Mouse (Mus musculus) stomach, postnatal 0 days (tissue): Measurements from ENCODE around the gene Irgm2. TPM values are rescaled to one million over a fixed set of nuclear protein-coding genes. Genes with fewer than 3 reads are reported as not detected.
A peak's percentile ranks its signal among the peaks of the same experiment; 100 is the strongest.
"Not testable (repeated sequence)": the region's sequence is repeated elsewhere in the genome, so short reads cannot be mapped to it uniquely, and the experiment has no call there.

Experiments used
- ATAC-seq: fragments of 200-750 bp; cut with Nextera tagmentation; 2 replicates; pipeline ENCODE4 v1.8.0; 2017; ENCODE audit not compliant: low FRiP score, low TSS enrichment
- DNase-seq: peaks from one replicate; pipeline ENCODE4 v3.0.0-alpha.2; 2016; ENCODE audit warnings: low spot score
- H3K27ac ChIP-seq: fragments of 300-500 bp; sonication (generic); replicated peaks from 2 replicates; pipeline ENCODE4 v1.5.1; 2014; ENCODE audit warnings: mild to moderate bottlenecking, control low read depth
- H3K27me3 ChIP-seq: fragments of 300-500 bp; sonication (generic); 2 replicates; pipeline ENCODE4 v1.6.1; 2014; ENCODE audit warnings: low read length; ENCODE audit not compliant: control insufficient read depth, insufficient read depth
- H3K36me3 ChIP-seq: fragments of 300-500 bp; sonication (generic); 2 replicates; pipeline ENCODE4 v1.6.1; 2014; ENCODE audit warnings: low read length, mixed read lengths; ENCODE audit not compliant: control insufficient read depth, insufficient read depth
- H3K4me1 ChIP-seq: fragments of 300-500 bp; sonication (generic); replicated peaks from 2 replicates; pipeline ENCODE4 v1.6.1; 2014; ENCODE audit warnings: antibody characterized with exemption; ENCODE audit not compliant: control insufficient read depth, insufficient read depth
- H3K4me2 ChIP-seq: fragments of 300-500 bp; sonication (generic); replicated peaks from 2 replicates; pipeline ENCODE4 v1.6.1; 2014; ENCODE audit warnings: low read depth, mild to moderate bottlenecking, control low read depth, moderate library complexity
- H3K4me3 ChIP-seq: fragments of 300-500 bp; sonication (generic); 2 replicates; pipeline ENCODE4 v1.5.1; 2014; ENCODE audit warnings: low read depth, low read length, control low read depth
- H3K9ac ChIP-seq: fragments of 300-500 bp; sonication (generic); 2 replicates; pipeline ENCODE4 v1.6.1; 2014; ENCODE audit warnings: mild to moderate bottlenecking, low read length, control low read depth, mixed read lengths
- H3K9me3 ChIP-seq: fragments of 300-500 bp; sonication (generic); 2 replicates; pipeline ENCODE4 v1.6.1; 2016; ENCODE audit warnings: low read length; ENCODE audit not compliant: control insufficient read depth
- CTCF ChIP-seq: IDR thresholded peaks from 2 replicates; pipeline ENCODE4 v1.5.1; 2016; ENCODE audit warnings: antibody characterized with exemption, low read depth, mild to moderate bottlenecking, moderate library complexity
- EP300 ChIP-seq: optimal IDR thresholded peaks from 2 replicates; pipeline ENCODE3; 2016; ENCODE audit warnings: antibody characterized with exemption
- WGBS: fragments of 180-500 bp; shearing (Covaris S2); extraction: QIAGEN DNeasy Blood & Tissue Kit; methylation state at CpG from one replicate; pipeline ENCODE4 v1.1.7; 2014; 5-methylcytosine and 5-hydroxymethylcytosine counted together
- polyA plus RNA-seq: library from polyadenylated mRNA; unstranded; fragments of >200 nt; fragmentation: Nextera tagmentation; extraction: Ambion mirVana; gene quantifications from 2 replicates; pipeline ENCODE4 v1.2.1, GENCODE M21; 2015

Irgm2 gene
- polyA plus RNA-seq: 3.8 and 3.9 TPM in 2 replicates

DNA sequence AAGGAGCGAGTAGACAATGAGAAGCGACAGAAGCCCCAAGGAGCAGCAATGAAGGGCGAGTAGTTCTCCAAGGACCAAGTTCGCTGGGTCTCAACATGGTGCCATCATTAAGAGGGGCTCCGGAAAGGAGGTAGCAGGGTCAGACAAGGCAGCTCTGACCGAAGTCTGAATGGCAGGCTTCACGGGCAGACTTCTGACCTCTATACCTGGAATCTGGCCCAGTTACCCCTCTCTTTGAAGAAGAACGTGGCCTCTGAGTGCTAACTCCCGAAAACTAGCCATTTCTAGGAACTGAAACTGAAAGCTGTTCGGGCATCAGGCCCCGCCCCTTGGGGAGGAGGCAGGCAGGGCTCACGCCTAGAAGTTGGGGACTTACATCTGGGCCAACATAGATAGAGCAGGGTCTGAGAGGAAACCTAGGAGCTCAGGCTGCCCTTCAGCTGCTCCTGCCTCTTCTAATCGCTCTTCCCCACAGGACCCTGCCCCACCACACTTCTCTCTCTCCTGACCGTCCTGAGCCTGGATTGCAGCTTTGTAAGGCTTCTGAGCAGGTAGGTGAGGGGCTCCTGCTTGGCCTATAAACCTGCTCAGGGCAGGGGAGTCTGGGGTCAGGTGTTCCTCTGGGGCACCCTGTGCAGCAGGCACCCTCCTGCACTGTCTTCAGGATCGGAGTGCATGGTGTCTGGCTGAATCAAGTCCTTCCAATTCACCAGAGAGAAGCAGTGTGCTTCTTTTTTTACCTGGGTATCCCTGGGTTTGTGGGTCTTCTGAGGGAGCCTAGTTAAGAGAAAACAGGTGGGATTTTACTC is at the start of gene Irgm2, which contains the start of gene Igtp:
TSS of gene Irgm2 (plus strand) at position 390 of the 809 bp plus-strand sequence.
TSS of gene Igtp (plus strand) at position 328 of the 809 bp plus-strand sequence.
- WGBS: 6% methylated on average over 14 of the region's 15 CpGs
- Histone ChIP-seq H3K27ac (peak within 1 kb of the TSS; percentile 79), H3K4me3 (peak within 1 kb of the TSS; percentile 51), H3K9ac (peak within 1 kb of the TSS; percentile 63), H3K4me2 (peak within 1 kb of the TSS; percentile 63)
- not testable (repeated sequence) for H3K36me3 ChIP-seq, H3K9me3 ChIP-seq, H3K4me1 ChIP-seq, H3K27me3 ChIP-seq
- DNase-seq (peak; percentile 80), ATAC-seq (peak; percentile 89)

DNA sequence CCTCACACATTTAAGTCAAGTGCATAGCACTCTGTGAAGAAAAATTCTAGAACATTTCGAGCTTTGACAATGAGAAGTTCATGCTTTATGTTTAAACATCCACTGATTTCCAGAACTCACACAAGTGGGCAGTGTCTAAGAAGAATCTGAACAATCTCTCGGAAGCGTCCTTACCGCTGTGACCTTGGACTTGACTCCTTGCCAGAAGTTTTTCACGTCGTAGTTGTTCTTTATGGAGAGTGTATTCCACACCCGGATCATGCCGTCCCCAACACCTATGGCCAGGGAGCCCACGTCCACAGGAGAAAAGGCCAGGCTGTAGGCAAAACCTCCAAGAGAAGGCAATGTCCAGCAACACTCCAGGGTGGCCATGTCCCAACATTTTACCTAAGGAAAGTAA is 44.0 kb upstream of the Irgm2 start:
- H3K27ac ChIP-seq: no peak overlapping the region
- TF ChIP-seq EP300 (no peak), CTCF (no peak)
- no peaks in the 10 kb centered on the region for H3K4me1 ChIP-seq
- ATAC-seq: no peak
- no peaks in the 10 kb centered on the region for H3K27me3 ChIP-seq
- H3K36me3 ChIP-seq: peaks cover 26% of the 10 kb centered on the region
- H3K4me2 ChIP-seq: no peak overlapping the region
- H3K9ac ChIP-seq: no peak overlapping the region
- no peak for DNase-seq
- 86% methylated on average over 9 of the region's 9 CpGs for WGBS
- no peak overlapping the region for H3K4me3 ChIP-seq
- no peaks in the 10 kb centered on the region for H3K9me3 ChIP-seq

DNA sequence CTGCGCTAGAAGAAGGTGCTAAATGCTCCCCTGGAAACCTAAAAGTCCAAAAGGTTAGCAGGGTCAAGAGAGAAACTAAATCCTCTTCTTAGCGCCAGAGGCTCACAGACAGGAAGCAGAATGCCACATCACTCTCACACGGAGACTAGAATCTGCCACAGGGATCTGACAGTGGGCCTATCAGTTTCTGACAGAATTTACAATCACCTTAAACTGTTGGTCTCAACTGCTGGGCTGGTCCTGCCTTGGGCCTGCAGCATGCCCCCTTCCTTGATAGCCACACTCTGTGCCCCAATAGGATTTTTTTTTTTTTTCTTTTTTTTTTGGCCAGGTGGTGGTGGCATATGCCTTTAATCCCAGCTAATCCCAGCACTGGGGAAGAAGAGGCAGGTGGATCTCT is 42.5 kb upstream of the Irgm2 start:
- Histone ChIP-seq H3K4me2 (no peak overlapping the region), H3K4me3 (no peak overlapping the region), H3K27ac (no peak overlapping the region), H3K4me1 (no peaks in the 10 kb centered on the region), H3K9ac (no peak overlapping the region), H3K36me3 (peaks cover 24% of the 10 kb centered on the region), H3K9me3 (no peaks in the 10 kb centered on the region), H3K27me3 (no peaks in the 10 kb centered on the region)
- DNase-seq: no peak
- no peak for ATAC-seq
- 70% methylated on average over 3 of the region's 3 CpGs for WGBS
- no peak for TF ChIP-seq EP300
- TF ChIP-seq CTCF: no peak

DNA sequence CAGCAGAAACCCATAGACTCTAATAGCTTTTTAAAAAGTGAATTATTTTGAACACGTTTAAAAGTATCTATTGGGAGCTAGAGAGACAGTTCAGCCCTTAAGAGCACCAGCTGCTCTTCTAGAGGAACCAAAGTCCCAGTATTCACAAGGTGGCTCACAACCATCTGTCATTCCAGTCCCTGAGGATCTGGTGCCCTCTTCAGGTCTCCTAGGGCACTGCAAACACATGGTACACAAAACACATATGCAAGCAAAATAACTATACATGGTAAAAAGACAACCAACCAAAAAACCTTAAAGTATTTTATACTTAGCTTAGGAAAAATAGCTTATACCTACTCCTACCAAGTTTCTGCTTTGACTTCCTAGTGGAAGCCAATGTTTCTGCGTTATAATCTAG is 34.3 kb upstream of the Irgm2 start:
- H3K4me2 ChIP-seq: no peak overlapping the region
- H3K4me1 ChIP-seq: no peaks in the 10 kb centered on the region
- no peak overlapping the region for H3K27ac ChIP-seq
- H3K27me3 ChIP-seq: no peaks in the 10 kb centered on the region
- no peak for DNase-seq
- ATAC-seq: no peak
- H3K9me3 ChIP-seq: no peaks in the 10 kb centered on the region
- no peak overlapping the region for H3K9ac ChIP-seq
- TF ChIP-seq CTCF (peak; percentile 54), EP300 (no peak)
- peaks cover 3% of the 10 kb centered on the region; the same call in 1 of the 2 replicates for H3K36me3 ChIP-seq
- WGBS: 98% methylated on average over 2 of the region's 2 CpGs
- H3K4me3 ChIP-seq: no peak overlapping the region

DNA sequence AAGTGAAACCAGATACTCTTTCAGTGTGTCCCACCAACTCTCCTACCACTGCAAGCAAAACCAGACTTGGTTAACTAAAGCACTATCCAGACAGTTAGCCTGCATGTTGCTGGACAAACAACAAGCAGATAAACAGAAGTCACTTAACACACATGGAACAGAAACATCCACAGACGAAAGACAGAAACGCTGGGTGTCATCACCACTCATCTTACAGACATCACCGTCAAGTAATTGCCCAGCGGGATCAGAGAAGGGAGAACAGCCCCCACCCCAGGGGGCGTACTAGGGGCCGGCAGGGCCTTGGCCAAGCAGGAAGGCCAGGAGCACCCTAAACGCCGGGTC is 31.6 kb upstream of the Irgm2 start:
- ATAC-seq: no peak
- Histone ChIP-seq H3K27ac (peak overlapping the region; percentile 77), H3K9me3 (no peaks in the 10 kb centered on the region), H3K9ac (peak overlapping the region; percentile 83), H3K4me1 (0 out of 2 replicates have a peak, but pooled peaks cover 3% of the 10 kb centered on the region), H3K4me2 (peak overlapping the region; percentile 76), H3K36me3 (peaks cover 3% of the 10 kb centered on the region; the same call in 1 of the 2 replicates), H3K27me3 (no peaks in the 10 kb centered on the region), H3K4me3 (peak overlapping the region; percentile 90)
- TF ChIP-seq CTCF: no peak
- TF ChIP-seq EP300: no peak
- no peak for DNase-seq
- 0% methylated on average over 8 of the region's 8 CpGs for WGBS
